9 mouse cellular contexts compared by ENCODE assay signal in the genomic region with DNA sequence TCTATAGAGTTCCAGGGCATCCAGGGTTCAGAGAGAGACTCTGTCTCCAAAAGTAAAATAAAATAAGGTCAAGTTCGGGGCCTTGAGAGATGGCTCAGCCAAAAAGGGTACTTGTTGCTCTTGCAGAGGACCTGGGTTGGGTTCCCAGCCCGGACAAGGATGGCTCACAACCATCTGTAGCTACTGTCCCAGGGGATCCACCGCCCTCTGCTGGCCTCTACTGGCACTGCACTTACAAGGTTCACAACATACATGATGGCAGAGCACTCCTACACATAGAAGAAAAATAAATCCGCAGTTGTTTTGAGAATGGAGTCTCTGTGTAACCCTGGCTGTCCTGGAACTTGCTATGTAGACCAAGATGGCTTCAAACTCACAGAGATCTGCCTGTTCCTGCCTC. TPM values are rescaled to one million over a fixed set of nuclear protein-coding genes. Genes with fewer than 3 reads are reported as not detected.
DNase-seq lines count a peak whose midpoint lies in the region; ATAC-seq and TF ChIP-seq lines count a peak whose summit lies in the region.
"Had no signal": no experiment of that assay in that cellular context is flagged by ENCODE, and none has a peak within 500 bp of the region (broad histone marks: within the 10 kb centered on the region; RNA-seq: fewer than 3 reads in every experiment).

No protein-coding gene starts in this region.

- no peaks in the 10 kb centered on the region for H3K27me3 ChIP-seq in forebrain, postnatal 0 days (ENCODE audit: insufficient read depth, low read length)
- no peaks in the 10 kb centered on the region for H3K27me3 ChIP-seq in forebrain, embryonic 16.5 days (replicated peaks; ENCODE audit: control insufficient read depth, insufficient read depth, low read length)
- H3K27me3 ChIP-seq in limb, embryonic 11.5 days (ENCODE audit: control insufficient read depth, insufficient read depth, low read length): no peaks in the 10 kb centered on the region
- H3K27me3 ChIP-seq: neural tube, embryonic 13.5 days had no signal

- ATAC-seq in forebrain, postnatal 0 days: no peak
- no peak for ATAC-seq in forebrain, embryonic 16.5 days
- no peak for ATAC-seq in limb, embryonic 11.5 days (ENCODE audit: insufficient number of reproducible peaks, low FRiP score, low TSS enrichment, low read depth)
- ATAC-seq in inflammation-experienced regulatory T-cells, adult 6 months: no peak
- ATAC-seq in activated CD4-positive, CD25-positive, alpha-beta regulatory T cell, adult 4 months: no peak

- peaks cover 4% of the 10 kb centered on the region; the same call in 1 of the 2 replicates for H3K4me1 ChIP-seq in forebrain, postnatal 0 days (ENCODE audit: insufficient read depth)
- peaks cover 7% of the 10 kb centered on the region for H3K4me1 ChIP-seq in forebrain, embryonic 16.5 days (replicated peaks; ENCODE audit: control insufficient read depth, insufficient read depth, low read length)
- H3K4me1 ChIP-seq in limb, embryonic 11.5 days (ENCODE audit: control insufficient read depth, insufficient read depth, low read length): 0 out of 2 replicates have a peak, but pooled peaks cover 5% of the 10 kb centered on the region

- H3K4me3 ChIP-seq in forebrain, postnatal 0 days (ENCODE audit: low read depth, low read length): no peak overlapping the region
- H3K4me3 ChIP-seq in forebrain, embryonic 16.5 days (replicated peaks; ENCODE audit: low read length): no peak overlapping the region
- no peak overlapping the region for H3K4me3 ChIP-seq in limb, embryonic 11.5 days (ENCODE audit: low read depth, low read length)
- H3K4me3 ChIP-seq: neural tube, embryonic 13.5 days had no signal

- no peak overlapping the region for H3K9ac ChIP-seq in forebrain, postnatal 0 days
- no peak overlapping the region for H3K9ac ChIP-seq in forebrain, embryonic 16.5 days (replicated peaks; ENCODE audit: low read depth, low read length)
- no peak overlapping the region for H3K9ac ChIP-seq in limb, embryonic 11.5 days (ENCODE audit: low read length)
- H3K9ac ChIP-seq: neural tube, embryonic 13.5 days had no signal

- H3K4me2 ChIP-seq in forebrain, postnatal 0 days (ENCODE audit: low read depth): no peak overlapping the region
- H3K4me2 ChIP-seq in forebrain, embryonic 16.5 days (ENCODE audit: low read length): no peak overlapping the region
- no peak overlapping the region for H3K4me2 ChIP-seq in limb, embryonic 11.5 days (ENCODE audit: low read depth, severe bottlenecking)
- H3K4me2 ChIP-seq: neural tube, embryonic 13.5 days had no signal

- H3K27ac ChIP-seq in forebrain, postnatal 0 days (ENCODE audit: low read depth, low read length): no peak overlapping the region
- no peak overlapping the region for H3K27ac ChIP-seq in forebrain, embryonic 16.5 days (ENCODE audit: low read length)
- H3K27ac ChIP-seq in limb, embryonic 11.5 days (replicated peaks; ENCODE audit: low read depth, low read length): no peak overlapping the region
- H3K27ac ChIP-seq: neural tube, embryonic 13.5 days had no signal

- no peaks in the 10 kb centered on the region for H3K9me3 ChIP-seq in forebrain, postnatal 0 days (ENCODE audit: low read length)
- H3K9me3 ChIP-seq in forebrain, embryonic 16.5 days (ENCODE audit: control insufficient read depth, low read length): no peaks in the 10 kb centered on the region; the same call in 1 of the 2 replicates
- no peaks in the 10 kb centered on the region for H3K9me3 ChIP-seq in limb, embryonic 11.5 days (ENCODE audit: control insufficient read depth, low read length)
- H3K9me3 ChIP-seq: neural tube, embryonic 13.5 days had no signal

- peaks cover 25% of the 10 kb centered on the region for H3K36me3 ChIP-seq in forebrain, postnatal 0 days (ENCODE audit: insufficient read depth)
- peaks cover 11% of the 10 kb centered on the region for H3K36me3 ChIP-seq in forebrain, embryonic 16.5 days (ENCODE audit: control insufficient read depth, insufficient read depth)
- peaks cover 3% of the 10 kb centered on the region for H3K36me3 ChIP-seq in limb, embryonic 11.5 days (ENCODE audit: control insufficient read depth, insufficient read depth, low read length)

- peak; percentile 57 for TF ChIP-seq CTCF in forebrain, postnatal 0 days (IDR thresholded peaks at IDR 0.05; ENCODE audit: low read depth)

- DNase-seq in forebrain, postnatal 0 days: no peak
- DNase-seq in right cerebral cortex, postnatal 4 days: peak; percentile 34
- no peak for DNase-seq in right cerebral cortex, adult 18-20 months
- DNase-seq in limb, embryonic 11.5 days (ENCODE audit: low spot score): peak; percentile 62
- peak; percentile 68 for DNase-seq in testis, postnatal 10 days (ENCODE audit: low spot score)

- whole genome bisulfite sequencing in forebrain, postnatal 0 days: 73% methylated on average over 4 of the region's 4 CpGs
- 79% methylated on average over 4 of the region's 4 CpGs for WGBS in forebrain, embryonic 16.5 days
- 69% methylated on average over 4 of the region's 4 CpGs for WGBS in limb, embryonic 11.5 days

RNA-seq across cellular contexts. Expression of a gene that starts 2.9 kb away (rescaled TPM):
- 70.3 and 107 TPM in 2 replicates for total RNA-seq in forebrain, postnatal 0 days (2014; rRNA removed)
- 117 and 119 TPM in 2 replicates for polyA plus RNA-seq in forebrain, postnatal 0 days (2015; fragmentation: Nextera tagmentation; extraction: Ambion mirVana)
- 116 and 117 TPM in 2 replicates for polyA plus RNA-seq in forebrain, embryonic 16.5 days (2015; fragmentation: Nextera tagmentation; extraction: Ambion mirVana)
- 60.2 and 64.1 TPM in 2 replicates for polyA plus RNA-seq in limb, embryonic 11.5 days (2014; fragmentation: Nextera tagmentation; extraction: Ambion mirVana)
- polyA plus RNA-seq in inflammation-experienced regulatory T-cells, adult 6 months (2017; shearing (Covaris generic)): 10 to 100 TPM; 15.7 to 18.3 (median 16.8) TPM
- polyA plus RNA-seq in activated CD4-positive, CD25-positive, alpha-beta regulatory T cell, adult 4 months (2017; shearing (Covaris generic)): 10 to 100 TPM; 16.2 to 17.6 TPM

RNA-seq across cellular contexts. Expression of a gene that starts 3.1 kb away (rescaled TPM):
- total RNA-seq in forebrain, postnatal 0 days (2014; rRNA removed): 17.1 and 25.7 TPM in 2 replicates
- polyA plus RNA-seq in forebrain, postnatal 0 days (2015; fragmentation: Nextera tagmentation; extraction: Ambion mirVana): 1.0 and 1.9 TPM in 2 replicates
- polyA plus RNA-seq in forebrain, embryonic 16.5 days (2015; fragmentation: Nextera tagmentation; extraction: Ambion mirVana): 3.9 and 4.5 TPM in 2 replicates
- polyA plus RNA-seq in limb, embryonic 11.5 days (2014; fragmentation: Nextera tagmentation; extraction: Ambion mirVana): 2.0 and 3.1 TPM in 2 replicates
- under 1 TPM in 2 of 3 experiments, not detected in 1; 0.26 to 0.75 TPM for polyA plus RNA-seq in inflammation-experienced regulatory T-cells, adult 6 months (2017; shearing (Covaris generic))
- under 1 TPM in 1 of 2 experiments, not detected in 1; 0.26 TPM for polyA plus RNA-seq in activated CD4-positive, CD25-positive, alpha-beta regulatory T cell, adult 4 months (2017; shearing (Covaris generic))

RNA-seq across cellular contexts. Expression of a gene that starts 8.8 kb away (rescaled TPM):
- 132 and 167 TPM in 2 replicates for total RNA-seq in forebrain, postnatal 0 days (2014; rRNA removed)
- polyA plus RNA-seq in forebrain, postnatal 0 days (2015; fragmentation: Nextera tagmentation; extraction: Ambion mirVana): 248 and 266 TPM in 2 replicates
- 249 and 262 TPM in 2 replicates for polyA plus RNA-seq in forebrain, embryonic 16.5 days (2015; fragmentation: Nextera tagmentation; extraction: Ambion mirVana)
- 271 and 277 TPM in 2 replicates for polyA plus RNA-seq in limb, embryonic 11.5 days (2014; fragmentation: Nextera tagmentation; extraction: Ambion mirVana)
- polyA plus RNA-seq in inflammation-experienced regulatory T-cells, adult 6 months (2017; shearing (Covaris generic)): 100 to 1,000 TPM; 185 to 255 (median 187) TPM
- 100 to 1,000 TPM; 217 to 224 TPM for polyA plus RNA-seq in activated CD4-positive, CD25-positive, alpha-beta regulatory T cell, adult 4 months (2017; shearing (Covaris generic))

RNA-seq across cellular contexts. Expression of a gene that starts 25.9 kb away (rescaled TPM):
- 49.2 and 54.1 TPM in 2 replicates for total RNA-seq in forebrain, postnatal 0 days (2014; rRNA removed)
- 18.6 and 20.2 TPM in 2 replicates for polyA plus RNA-seq in forebrain, postnatal 0 days (2015; fragmentation: Nextera tagmentation; extraction: Ambion mirVana)
- 24.5 and 25.2 TPM in 2 replicates for polyA plus RNA-seq in forebrain, embryonic 16.5 days (2015; fragmentation: Nextera tagmentation; extraction: Ambion mirVana)
- polyA plus RNA-seq in limb, embryonic 11.5 days (2014; fragmentation: Nextera tagmentation; extraction: Ambion mirVana): 17.3 and 19.5 TPM in 2 replicates
- polyA plus RNA-seq in inflammation-experienced regulatory T-cells, adult 6 months (2017; shearing (Covaris generic)): 1 to 10 TPM; 3.3 to 4.6 (median 4.1) TPM
- 1 to 10 TPM; 2.9 to 3.6 TPM for polyA plus RNA-seq in activated CD4-positive, CD25-positive, alpha-beta regulatory T cell, adult 4 months (2017; shearing (Covaris generic))

RNA-seq across cellular contexts. Expression of a gene that starts 28.8 kb away (rescaled TPM):
- 74.2 and 78.1 TPM in 2 replicates for total RNA-seq in forebrain, postnatal 0 days (2014; rRNA removed)
- 43.4 and 47.6 TPM in 2 replicates for polyA plus RNA-seq in forebrain, postnatal 0 days (2015; fragmentation: Nextera tagmentation; extraction: Ambion mirVana)
- polyA plus RNA-seq in forebrain, embryonic 16.5 days (2015; fragmentation: Nextera tagmentation; extraction: Ambion mirVana): 55.7 and 56.5 TPM in 2 replicates
- 38.7 and 39.1 TPM in 2 replicates for polyA plus RNA-seq in limb, embryonic 11.5 days (2014; fragmentation: Nextera tagmentation; extraction: Ambion mirVana)
- 10 to 100 TPM; 18.7 to 22.5 (median 21.5) TPM for polyA plus RNA-seq in inflammation-experienced regulatory T-cells, adult 6 months (2017; shearing (Covaris generic))
- 10 to 100 TPM; 21.2 to 24.9 TPM for polyA plus RNA-seq in activated CD4-positive, CD25-positive, alpha-beta regulatory T cell, adult 4 months (2017; shearing (Covaris generic))

Comparison
In these comparisons a context has a peak if more than half of its experiments do, and no peak if none do; other contexts are left out.
1. DNase-seq: peak in right cerebral cortex, postnatal 4 days (single experiment), limb, embryonic 11.5 days (single experiment) and testis, postnatal 10 days (single experiment); none in forebrain, postnatal 0 days (single experiment) and right cerebral cortex, adult 18-20 months (single experiment).